Mouse (Mus musculus): ENCODE data around the gene Tmem176a. TPM values are rescaled to one million over a fixed set of nuclear protein-coding genes. Genes with fewer than 3 reads are reported as not detected.
"Not testable (repeated sequence)": the region's sequence is repeated elsewhere in the genome, so short reads cannot be mapped to it uniquely, and the experiment has no call there.

The Tmem176a gene
- polyA plus RNA-seq (2015; fragmentation: Nextera tagmentation; extraction: Ambion mirVana): 11.1 and 11.2 TPM in 2 replicates

DNA sequence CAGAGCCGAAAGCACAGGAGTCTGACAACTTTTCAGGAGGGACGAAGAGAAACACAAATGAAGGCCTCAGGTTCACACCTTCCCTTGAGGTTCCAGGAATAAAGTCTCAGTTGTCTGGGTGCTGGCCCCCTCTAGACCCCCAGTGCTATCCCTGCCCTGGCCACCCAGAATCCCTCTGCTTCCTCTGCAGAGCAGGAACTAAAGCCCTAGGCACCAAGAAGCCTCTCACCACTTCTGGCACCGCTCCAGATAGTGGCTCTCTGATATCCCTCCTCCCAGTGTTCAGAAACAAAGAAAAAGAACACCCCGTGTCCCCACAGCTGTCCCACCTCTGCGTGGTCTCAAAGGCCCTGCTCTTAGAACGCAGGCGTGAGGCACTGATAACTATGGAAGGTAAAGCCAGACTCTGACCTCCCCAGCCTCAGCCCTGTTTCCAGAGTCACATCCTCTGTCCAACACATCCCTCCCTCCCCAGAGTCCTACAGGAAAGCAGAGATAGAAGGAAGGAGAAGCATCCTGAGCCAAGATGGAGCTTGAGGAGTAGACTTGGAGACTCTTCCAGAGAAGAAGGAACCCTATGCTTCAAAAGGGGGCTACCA is at the start of gene Tmem176a:
Gene Tmem176a (plus strand): TSS at position 549 of the 599 bp plus-strand sequence.
- H3K9ac ChIP-seq (replicated peaks): peak within 1 kb of the TSS; percentile 38
- ATAC-seq (replicated peaks): peak; percentile 21
- peaks cover 40% of the 10 kb centered on the region for H3K4me1 ChIP-seq
- peak within 1 kb of the TSS; percentile 38 for H3K4me3 ChIP-seq
- H3K4me2 ChIP-seq (replicated peaks): peak within 1 kb of the TSS; percentile 43
- 16% methylated on average over 7 of the region's 7 CpGs for WGBS
- H3K27me3 ChIP-seq: no peaks in the 10 kb centered on the region
- H3K27ac ChIP-seq (replicated peaks): peak within 1 kb of the TSS; percentile 80
- H3K36me3 ChIP-seq: peaks cover 4% of the 10 kb centered on the region; the same call in 1 of the 2 replicates
- no peaks in the 10 kb centered on the region for H3K9me3 ChIP-seq

GRCm38 (mm10) chr6:48801897-48802296 is 38.8 kb upstream of the Tmem176a start:
- Histone ChIP-seq H3K4me3 (no peak overlapping the region), H3K4me1 (no peaks in the 10 kb centered on the region), H3K9ac (replicated peaks) (no peak overlapping the region), H3K36me3 (no peaks in the 10 kb centered on the region), H3K27ac (replicated peaks) (no peak overlapping the region), H3K27me3 (no peaks in the 10 kb centered on the region), H3K9me3 (no peaks in the 10 kb centered on the region), H3K4me2 (replicated peaks) (no peak overlapping the region)
- 83% methylated on average over 1 of the region's 1 CpGs for WGBS
- no peak for ATAC-seq (replicated peaks)

DNA sequence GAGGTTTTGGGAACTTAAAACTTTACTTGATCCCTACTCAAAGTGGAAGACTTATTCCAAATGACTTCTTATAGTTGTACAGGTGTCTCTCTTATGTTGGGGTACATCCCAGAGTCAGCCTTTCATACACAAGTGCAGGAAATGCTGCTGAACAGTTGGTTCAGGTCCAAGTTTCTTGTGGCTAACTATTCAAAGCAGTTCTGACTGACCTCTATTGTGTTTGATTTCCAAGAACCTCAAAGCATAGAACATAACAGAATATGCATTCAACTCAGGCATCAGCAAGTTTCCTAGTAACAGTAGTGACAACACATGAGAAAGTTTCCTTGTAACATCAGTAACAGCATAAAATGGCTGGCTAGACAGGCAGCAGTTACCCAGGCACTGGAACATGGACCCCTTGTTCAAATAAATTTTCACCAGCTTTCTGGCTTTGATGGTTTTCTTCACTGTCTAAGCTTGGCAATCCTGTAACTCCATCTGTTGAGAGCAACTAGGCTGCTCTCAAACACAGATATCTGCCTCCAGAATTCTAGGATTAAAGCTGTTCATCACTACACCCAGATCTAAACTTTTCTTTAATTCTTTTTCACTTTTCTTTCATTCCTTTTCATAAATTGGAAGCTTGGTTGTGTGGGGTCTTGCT is 37.2 kb upstream of the Tmem176a start:
- H3K4me1 ChIP-seq: no peaks in the 10 kb centered on the region
- H3K9ac ChIP-seq (replicated peaks): no peak overlapping the region
- no peak overlapping the region for H3K27ac ChIP-seq (replicated peaks)
- no peak for ATAC-seq (replicated peaks)
- H3K27me3 ChIP-seq: no peaks in the 10 kb centered on the region
- H3K9me3 ChIP-seq: no peaks in the 10 kb centered on the region
- H3K4me2 ChIP-seq (replicated peaks): no peak overlapping the region
- no peaks in the 10 kb centered on the region for H3K36me3 ChIP-seq
- no peak overlapping the region for H3K4me3 ChIP-seq

- ATAC-seq (replicated peaks): no peak
- H3K9ac ChIP-seq (replicated peaks): no peak overlapping the region
Measured at GRCm38 (mm10) chr6:48804346-48804745, 36.4 kb upstream of the Tmem176a start.

GRCm38 (mm10) chr6:48806746-48807145 is 34.0 kb upstream of the Tmem176a start:
- H3K27ac ChIP-seq (replicated peaks): no peak overlapping the region
- 94% methylated on average over 3 of the region's 3 CpGs for WGBS
- no peaks in the 10 kb centered on the region for H3K9me3 ChIP-seq
- no peak for ATAC-seq (replicated peaks)
- no peak overlapping the region for H3K4me2 ChIP-seq (replicated peaks)
- H3K4me3 ChIP-seq: no peak overlapping the region
- no peaks in the 10 kb centered on the region for H3K27me3 ChIP-seq
- H3K9ac ChIP-seq (replicated peaks): no peak overlapping the region
- no peaks in the 10 kb centered on the region for H3K36me3 ChIP-seq
- no peaks in the 10 kb centered on the region for H3K4me1 ChIP-seq

More at GRCm38 (mm10) chr6:48804346-48804745, 36.4 kb upstream of the Tmem176a start:
- Histone ChIP-seq H3K4me3 (no peak overlapping the region), H3K9me3 (no peaks in the 10 kb centered on the region), H3K4me1 (no peaks in the 10 kb centered on the region), H3K27ac (replicated peaks) (no peak overlapping the region), H3K36me3 (no peaks in the 10 kb centered on the region), H3K4me2 (replicated peaks) (no peak overlapping the region), H3K27me3 (no peaks in the 10 kb centered on the region)
- 89% methylated on average over 5 of the region's 5 CpGs for WGBS

DNA sequence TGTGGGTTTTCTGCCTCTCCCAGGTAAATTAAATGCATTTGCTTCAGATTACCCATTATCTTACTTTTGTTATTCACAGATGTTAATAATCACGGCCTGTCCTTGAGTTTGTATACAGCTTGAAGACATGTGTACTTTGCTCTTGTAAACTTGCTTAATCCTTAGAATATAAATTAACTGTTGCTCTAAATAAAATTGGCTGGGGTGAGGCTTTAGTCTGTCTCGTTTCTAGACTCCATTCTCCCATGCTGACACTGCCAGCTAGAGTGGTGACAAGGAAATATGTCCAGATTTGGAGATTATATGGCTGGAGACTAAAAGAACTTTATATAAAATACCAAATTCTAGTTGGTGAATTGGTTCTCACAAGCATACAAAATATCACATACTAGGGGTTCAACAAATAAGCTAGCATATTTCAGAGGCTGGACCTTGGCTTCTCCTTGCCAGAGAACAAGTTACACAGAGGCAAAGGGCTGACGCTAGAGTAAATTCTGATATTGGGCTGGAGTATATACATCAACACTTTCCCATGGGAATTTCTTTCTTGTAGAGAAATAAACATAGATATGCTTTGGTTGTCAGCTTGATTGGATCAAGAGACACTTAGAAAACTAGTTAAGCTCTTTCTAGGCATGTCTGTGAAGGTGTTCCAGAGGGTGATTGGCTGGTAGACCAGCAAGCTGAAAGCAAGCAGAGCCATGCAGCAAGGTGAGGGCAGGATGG is 31.1 kb upstream of the Tmem176a start:
- Histone ChIP-seq H3K27me3 (no peaks in the 10 kb centered on the region), H3K9me3 (no peaks in the 10 kb centered on the region), H3K9ac (replicated peaks) (no peak overlapping the region), H3K27ac (replicated peaks) (no peak overlapping the region), H3K36me3 (no peaks in the 10 kb centered on the region), H3K4me2 (replicated peaks) (no peak overlapping the region), H3K4me1 (no peaks in the 10 kb centered on the region), H3K4me3 (no peak overlapping the region)
- 61% methylated on average over 3 of the region's 3 CpGs for WGBS
- no peak for ATAC-seq (replicated peaks)

DNA sequence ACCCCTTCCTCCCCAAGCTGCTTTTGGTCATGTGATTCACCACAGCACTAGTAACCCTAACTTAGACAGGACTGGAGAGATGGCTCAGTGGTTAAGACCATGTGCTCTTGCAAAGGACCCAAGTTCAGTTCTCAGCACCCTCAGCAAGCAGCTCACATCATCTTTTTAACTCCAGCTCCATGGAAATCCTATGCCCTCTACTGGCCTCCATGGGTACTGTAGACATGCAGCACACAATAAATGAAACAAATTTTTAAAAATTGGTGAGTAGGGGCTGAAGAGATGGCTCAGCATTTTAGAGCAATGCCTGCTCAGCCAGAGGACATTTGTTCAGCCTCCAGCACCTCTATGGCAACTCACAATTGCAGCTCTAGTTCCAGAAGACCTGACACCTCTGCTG is 25.7 kb upstream of the Tmem176a start:
- no peaks in the 10 kb centered on the region for H3K27me3 ChIP-seq
- no peak overlapping the region for H3K4me3 ChIP-seq
- no peak overlapping the region for H3K9ac ChIP-seq (replicated peaks)
- H3K27ac ChIP-seq (replicated peaks): no peak overlapping the region
- no peak overlapping the region for H3K4me2 ChIP-seq (replicated peaks)
- H3K36me3 ChIP-seq: no peaks in the 10 kb centered on the region
- no peaks in the 10 kb centered on the region for H3K4me1 ChIP-seq
- no peak for ATAC-seq (replicated peaks)
- no peaks in the 10 kb centered on the region for H3K9me3 ChIP-seq

- Histone ChIP-seq H3K27me3 (no peaks in the 10 kb centered on the region), H3K27ac (replicated peaks) (no peak overlapping the region), H3K4me3 (no peak overlapping the region), H3K36me3 (no peaks in the 10 kb centered on the region), H3K9me3 (no peaks in the 10 kb centered on the region), H3K4me1 (no peaks in the 10 kb centered on the region), H3K4me2 (replicated peaks) (no peak overlapping the region), H3K9ac (replicated peaks) (no peak overlapping the region)
- 4% methylated on average over 6 of the region's 6 CpGs for WGBS
- no peak for ATAC-seq (replicated peaks)
Measured at GRCm38 (mm10) chr6:48817815-48818214, 22.9 kb upstream of the Tmem176a start.

GRCm38 (mm10) chr6:48821991-48822785 is 18.5 kb upstream of the Tmem176a start:
- 85% methylated on average over 7 of the region's 7 CpGs for WGBS
- H3K27me3 ChIP-seq; H3K36me3 ChIP-seq; H3K9ac ChIP-seq (replicated peaks); H3K9me3 ChIP-seq; H3K27ac ChIP-seq (replicated peaks); ATAC-seq (replicated peaks); H3K4me3 ChIP-seq; H3K4me1 ChIP-seq; H3K4me2 ChIP-seq (replicated peaks): not testable (repeated sequence)

- Histone ChIP-seq H3K4me3 (no peak overlapping the region), H3K27me3 (no peaks in the 10 kb centered on the region), H3K36me3 (no peaks in the 10 kb centered on the region), H3K27ac (replicated peaks) (no peak overlapping the region), H3K4me2 (replicated peaks) (no peak overlapping the region), H3K9me3 (no peaks in the 10 kb centered on the region), H3K4me1 (no peaks in the 10 kb centered on the region), H3K9ac (replicated peaks) (no peak overlapping the region)
- ATAC-seq (replicated peaks): no peak
- WGBS: 72% methylated on average over 7 of the region's 7 CpGs
Measured at GRCm38 (mm10) chr6:48825016-48825415, 15.7 kb upstream of the Tmem176a start.

DNA sequence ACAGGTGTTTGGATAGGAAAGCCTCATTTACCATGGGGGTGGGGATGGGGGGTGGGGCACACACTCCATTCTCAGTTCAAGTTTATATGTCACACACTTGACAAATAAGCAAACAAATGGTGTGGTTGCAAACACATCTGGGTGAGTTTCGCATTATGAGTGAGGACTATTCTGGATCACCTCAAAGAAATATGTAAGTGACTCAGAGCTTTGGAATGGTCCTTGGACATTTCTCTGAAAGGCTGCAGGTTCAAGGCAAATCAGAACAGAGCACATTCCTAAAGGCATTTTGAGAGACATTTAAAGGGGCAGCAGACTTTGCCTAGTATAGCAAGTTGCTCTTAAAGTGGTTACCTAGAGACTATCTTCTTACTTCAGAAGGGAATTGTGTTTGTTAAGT is 11.7 kb upstream of the Tmem176a start:
- H3K4me1 ChIP-seq: no peaks in the 10 kb centered on the region
- no peak for ATAC-seq (replicated peaks)
- no peaks in the 10 kb centered on the region for H3K9me3 ChIP-seq
- no peak overlapping the region for H3K27ac ChIP-seq (replicated peaks)
- H3K9ac ChIP-seq (replicated peaks): no peak overlapping the region
- H3K4me3 ChIP-seq: no peak overlapping the region
- no peaks in the 10 kb centered on the region for H3K27me3 ChIP-seq
- no peak overlapping the region for H3K4me2 ChIP-seq (replicated peaks)
- H3K36me3 ChIP-seq: peaks cover 12% of the 10 kb centered on the region
- WGBS: 89% methylated on average over 1 of the region's 1 CpGs

DNA sequence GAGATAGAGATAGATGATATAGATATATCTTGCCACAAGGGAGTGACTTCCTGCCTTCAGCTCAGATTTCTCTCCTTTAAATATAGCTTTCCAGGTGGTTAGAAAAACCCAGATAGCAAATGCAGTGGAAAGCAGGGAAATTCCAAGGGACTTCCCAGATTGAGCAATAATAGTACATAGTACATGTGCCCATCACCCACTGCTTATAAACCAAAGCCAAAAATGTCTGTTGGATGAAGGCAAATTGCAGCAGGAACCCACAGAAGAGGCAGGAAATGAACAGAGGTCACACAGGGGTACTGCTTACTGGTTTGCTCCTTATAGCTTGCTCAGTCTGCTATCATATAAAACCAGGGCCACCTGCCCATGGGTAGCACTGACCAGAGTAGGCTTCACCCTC is 11.1 kb upstream of the Tmem176a start:
- no peak overlapping the region for H3K4me3 ChIP-seq
- ATAC-seq (replicated peaks): no peak
- H3K4me2 ChIP-seq (replicated peaks): no peak overlapping the region

More for the DNA sequence above, 11.1 kb upstream of the Tmem176a start:
- Histone ChIP-seq H3K9ac (replicated peaks) (no peak overlapping the region), H3K27ac (replicated peaks) (no peak overlapping the region), H3K9me3 (no peaks in the 10 kb centered on the region), H3K4me1 (no peaks in the 10 kb centered on the region), H3K36me3 (peaks cover 13% of the 10 kb centered on the region), H3K27me3 (no peaks in the 10 kb centered on the region)

Measured in forebrain, embryonic 15.5 days (tissue).